13 mouse cellular contexts compared by ENCODE assay signal in genomic region chr16:62942418-62943410, GRCm38 (mm10).
DNase-seq lines count a peak whose midpoint lies in the region; ATAC-seq and TF ChIP-seq lines count a peak whose summit lies in the region.
"Had no signal": no experiment of that assay in that cellular context is flagged by ENCODE, and none has a peak within 500 bp of the region (broad histone marks: within the 10 kb centered on the region; RNA-seq: fewer than 3 reads in every experiment).

No protein-coding gene starts in this region.

- no peak overlapping the region for H3K4me2 ChIP-seq in forebrain, postnatal 0 days (ENCODE audit: low read depth)
- H3K4me2 ChIP-seq in forebrain, embryonic 11.5 days (ENCODE audit: low read depth, low read length, severe bottlenecking), result no peak overlapping the region
- no peak overlapping the region for H3K4me2 ChIP-seq in lung, embryonic 14.5 days
- no peak overlapping the region for H3K4me2 ChIP-seq in embryonic facial prominence, embryonic 14.5 days (ENCODE audit: low read depth, low read length)
- H3K4me2 ChIP-seq: embryonic facial prominence, embryonic 15.5 days had no signal

- H3K4me3 ChIP-seq in forebrain, postnatal 0 days (ENCODE audit: low read depth, low read length), result no peak overlapping the region
- H3K4me3 ChIP-seq in forebrain, embryonic 11.5 days (ENCODE audit: low read depth, low read length), result no peak overlapping the region
- no peak overlapping the region for H3K4me3 ChIP-seq in lung, embryonic 14.5 days (ENCODE audit: low read depth, low read length)
- H3K4me3 ChIP-seq in embryonic facial prominence, embryonic 14.5 days (ENCODE audit: low read depth, low read length), result no peak overlapping the region
- H3K4me3 ChIP-seq: embryonic facial prominence, embryonic 15.5 days; heart, embryonic 10.5 days had no signal

- no peak overlapping the region for H3K9ac ChIP-seq in forebrain, postnatal 0 days
- no peak overlapping the region for H3K9ac ChIP-seq in forebrain, embryonic 11.5 days (ENCODE audit: low read length)
- no peak overlapping the region for H3K9ac ChIP-seq in lung, embryonic 14.5 days
- H3K9ac ChIP-seq in embryonic facial prominence, embryonic 14.5 days (ENCODE audit: low read depth, low read length), result no peak overlapping the region
- H3K9ac ChIP-seq: embryonic facial prominence, embryonic 15.5 days had no signal

- no peaks in the 10 kb centered on the region for H3K36me3 ChIP-seq in forebrain, postnatal 0 days (ENCODE audit: insufficient read depth)
- H3K36me3 ChIP-seq in forebrain, embryonic 11.5 days (ENCODE audit: control insufficient read depth, insufficient read depth, low read length), result no peaks in the 10 kb centered on the region
- no peaks in the 10 kb centered on the region for H3K36me3 ChIP-seq in lung, embryonic 14.5 days (ENCODE audit: insufficient read depth)
- no peaks in the 10 kb centered on the region for H3K36me3 ChIP-seq in embryonic facial prominence, embryonic 14.5 days (ENCODE audit: control insufficient read depth, insufficient read depth, low read length)
- H3K36me3 ChIP-seq: embryonic facial prominence, embryonic 15.5 days; heart, embryonic 10.5 days had no signal

- no peaks in the 10 kb centered on the region for H3K27me3 ChIP-seq in forebrain, postnatal 0 days (ENCODE audit: insufficient read depth, low read length)
- no peaks in the 10 kb centered on the region for H3K27me3 ChIP-seq in forebrain, embryonic 11.5 days (ENCODE audit: control insufficient read depth, insufficient read depth, low read length)
- no peaks in the 10 kb centered on the region for H3K27me3 ChIP-seq in lung, embryonic 14.5 days (ENCODE audit: insufficient read depth, low read length)
- no peaks in the 10 kb centered on the region for H3K27me3 ChIP-seq in embryonic facial prominence, embryonic 14.5 days (replicated peaks; ENCODE audit: control insufficient read depth, insufficient read depth, low read length)
- H3K27me3 ChIP-seq: embryonic facial prominence, embryonic 15.5 days had no signal

- no peak for TF ChIP-seq CTCF in forebrain, postnatal 0 days (IDR thresholded peaks at IDR 0.05; ENCODE audit: low read depth)
- TF ChIP-seq CTCF in lung, embryonic 14.5 days (IDR thresholded peaks at IDR 0.05; ENCODE audit: low read depth), result no peak

- WGBS in forebrain, postnatal 0 days, result 43% methylated on average over 16 of the region's 16 CpGs
- 83% methylated on average over 16 of the region's 16 CpGs for WGBS in forebrain, embryonic 11.5 days
- WGBS in lung, embryonic 14.5 days, result 55% methylated on average over 16 of the region's 16 CpGs
- 53% methylated on average over 16 of the region's 16 CpGs for WGBS in embryonic facial prominence, embryonic 14.5 days

- no peak overlapping the region for H3K27ac ChIP-seq in forebrain, postnatal 0 days (ENCODE audit: low read depth, low read length)
- H3K27ac ChIP-seq in forebrain, embryonic 11.5 days (ENCODE audit: low read depth, low read length), result no peak overlapping the region
- H3K27ac ChIP-seq in lung, embryonic 14.5 days (ENCODE audit: low read depth), result no peak overlapping the region
- no peak overlapping the region for H3K27ac ChIP-seq in embryonic facial prominence, embryonic 14.5 days (replicated peaks; ENCODE audit: low read depth, low read length)
- H3K27ac ChIP-seq: embryonic facial prominence, embryonic 15.5 days; heart, embryonic 10.5 days had no signal

- H3K4me1 ChIP-seq in forebrain, postnatal 0 days (ENCODE audit: insufficient read depth), result no peaks in the 10 kb centered on the region; the same call in 1 of the 2 replicates
- no peaks in the 10 kb centered on the region for H3K4me1 ChIP-seq in forebrain, embryonic 11.5 days (replicated peaks; ENCODE audit: control insufficient read depth, insufficient read depth, low read length)
- H3K4me1 ChIP-seq in lung, embryonic 14.5 days (ENCODE audit: insufficient read depth), result no peaks in the 10 kb centered on the region
- peaks cover 6% of the 10 kb centered on the region for H3K4me1 ChIP-seq in embryonic facial prominence, embryonic 14.5 days (ENCODE audit: control insufficient read depth, insufficient read depth, low read length)
- H3K4me1 ChIP-seq: embryonic facial prominence, embryonic 15.5 days; heart, embryonic 10.5 days had no signal

- no peaks in the 10 kb centered on the region for H3K9me3 ChIP-seq in forebrain, postnatal 0 days (ENCODE audit: low read length)
- no peaks in the 10 kb centered on the region for H3K9me3 ChIP-seq in forebrain, embryonic 11.5 days (ENCODE audit: control insufficient read depth, low read length)
- no peaks in the 10 kb centered on the region for H3K9me3 ChIP-seq in lung, embryonic 14.5 days (ENCODE audit: low read depth, low read length)
- H3K9me3 ChIP-seq in embryonic facial prominence, embryonic 14.5 days (ENCODE audit: control insufficient read depth, low read length), result no peaks in the 10 kb centered on the region
- H3K9me3 ChIP-seq: embryonic facial prominence, embryonic 15.5 days; heart, embryonic 10.5 days had no signal

- DNase-seq in forebrain, postnatal 0 days, result peak; percentile 20
- no peak for DNase-seq in forebrain, embryonic 11.5 days (ENCODE audit: low spot score)
- DNase-seq in lung, embryonic 14.5 days, result peak; percentile 78
- DNase-seq in lung, postnatal 25 days (ENCODE audit: low spot score), result no peak
- no peak for DNase-seq in embryonic facial prominence, embryonic 14.5 days (ENCODE audit: low spot score)
- peak; percentile 39 for DNase-seq in lung, postnatal 36 days
- DNase-seq in spleen, postnatal 4 days (ENCODE audit: low spot score in 2 of 2), result no peak
- DNase-seq in testis, postnatal 10 days (ENCODE audit: low spot score), result no peak
- DNase-seq: gastrocnemius, postnatal 10 days; heart, postnatal 14 days; thymus, adult 18-20 months had no signal

- no peak for ATAC-seq in forebrain, postnatal 0 days
- ATAC-seq in forebrain, embryonic 11.5 days (replicated peaks; ENCODE audit: low FRiP score), result no peak
- ATAC-seq in lung, embryonic 14.5 days (ENCODE audit: insufficient read depth), result no peak
- 0 out of 2 replicates have a peak, but pooled peaks have one; percentile 18 for ATAC-seq in embryonic facial prominence, embryonic 14.5 days (ENCODE audit: low read depth)

Comparison
In these comparisons a context has a peak if more than half of its experiments do, and no peak if none do; other contexts are left out.
1. DNase-seq: peak in forebrain, postnatal 0 days (single experiment), lung, embryonic 14.5 days (single experiment) and lung, postnatal 36 days (single experiment); none in forebrain, embryonic 11.5 days (single experiment), lung, postnatal 25 days (single experiment), embryonic facial prominence, embryonic 14.5 days (single experiment), spleen, postnatal 4 days (0 of 2) and testis, postnatal 10 days (single experiment).